Comparison of ENCODE assay signal across 15 mouse cellular contexts in the genomic region with DNA sequence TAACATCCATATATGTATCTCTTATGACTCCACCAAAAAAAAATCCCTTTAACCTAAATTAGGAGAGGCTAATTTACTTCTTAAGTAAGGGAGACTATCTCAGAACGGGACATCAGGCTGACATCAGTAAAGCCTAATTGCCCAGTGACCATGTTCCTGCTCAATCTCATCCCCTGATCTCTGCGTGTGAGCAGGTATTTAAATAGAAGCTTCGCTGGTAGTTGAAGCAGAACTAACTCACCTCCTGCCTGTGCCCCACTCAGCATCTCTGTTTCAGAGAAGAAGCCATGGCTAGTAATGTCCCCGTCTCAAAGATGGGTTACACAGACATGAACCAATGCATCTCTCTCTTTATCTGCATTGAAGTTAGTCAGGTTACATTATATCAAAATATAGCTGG.
"Had no signal": no experiment of that assay in that cellular context is flagged by ENCODE, and none has a peak within 500 bp of the region (broad histone marks: within the 10 kb centered on the region; RNA-seq: fewer than 3 reads in every experiment).

No protein-coding gene starts in this region.

- ATAC-seq: hindbrain, embryonic 16.5 days; inflammation-experienced regulatory T-cells, adult 6 months; intestine, postnatal 0 days; liver, embryonic 12.5 days had no signal

- DNase-seq: gastrocnemius, adult 2 months; gastrocnemius, postnatal 10 days; gastrocnemius, postnatal 25 days; heart, adult 18-20 months; heart, postnatal 10 days; heart, postnatal 4 days; kidney, adult 18-20 months; kidney, postnatal 10 days; kidney, postnatal 25 days; kidney, postnatal 4 days; left cerebral cortex, postnatal 4 days had no signal
